Mouse (Mus musculus) large intestine, adult 2 months (tissue): ENCODE data around the gene Ccdc189. TPM values are rescaled to one million over a fixed set of nuclear protein-coding genes. Genes with fewer than 3 reads are reported as not detected.
"Not testable (repeated sequence)": the region's sequence is repeated elsewhere in the genome, so short reads cannot be mapped to it uniquely, and the experiment has no call there.

ENCODE experiments used
- DNase-seq: peaks from one replicate; pipeline ENCODE4 v3.0.0-alpha.2; 2012; ENCODE audit warnings: low read depth, low spot score
- WGBS: fragments of 180-500 bp; shearing (Covaris S2); methylation state at CpG from one replicate; pipeline ENCODE4 v1.1.7; 2018; 5-methylcytosine and 5-hydroxymethylcytosine counted together
- polyA plus RNA-seq: library from polyadenylated mRNA; depleted of rRNA; stranded (reverse); fragments of >200 nt; gene quantifications from 2 replicates; pipeline ENCODE4 v1.2.3, GENCODE M21; 2012; rRNA removed

Ccdc189 gene
- polyA plus RNA-seq: 1.3 and 1.4 TPM in 2 replicates

DNA sequence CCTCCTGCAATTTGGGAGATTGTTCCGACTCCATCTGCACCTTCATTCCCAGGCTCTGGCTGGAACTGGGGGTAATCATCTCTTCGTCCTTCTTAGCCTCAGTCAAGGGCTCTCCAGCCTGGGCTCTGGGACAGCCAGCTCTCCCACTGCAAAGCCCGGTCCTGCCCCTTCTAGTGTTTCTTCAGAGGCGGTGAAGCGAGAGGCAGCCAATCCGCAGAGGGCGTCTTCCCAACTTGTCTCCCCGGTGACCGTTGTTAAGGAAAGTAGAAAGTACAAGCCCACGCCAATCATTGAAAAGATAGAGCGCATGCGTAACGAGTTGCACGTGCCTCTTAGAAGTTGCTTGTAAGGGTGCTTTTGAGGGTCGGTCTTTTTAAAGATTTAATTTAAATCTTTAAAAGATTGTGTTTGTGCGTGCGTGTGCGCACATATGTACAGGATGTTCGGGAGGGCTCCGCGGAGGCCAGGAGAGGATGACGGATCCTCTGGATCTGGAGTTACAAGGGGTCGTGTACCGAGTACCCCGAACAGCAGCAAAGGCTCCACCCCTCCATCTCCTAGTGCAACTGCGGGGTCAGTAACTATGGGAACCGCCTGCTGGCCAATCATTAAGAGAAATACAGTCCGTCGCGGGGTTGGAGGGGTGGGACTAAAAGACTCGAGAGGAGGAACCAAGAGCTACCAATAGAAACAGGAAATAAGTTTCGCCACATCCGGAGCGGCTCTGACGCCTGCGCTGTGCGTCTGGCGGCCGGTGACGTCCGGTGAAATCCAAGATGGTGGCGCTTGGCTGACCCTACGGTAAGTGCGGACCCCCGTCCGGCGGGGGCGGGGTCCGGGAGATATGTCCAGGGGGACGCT lies at the start of gene Ccdc189, which contains the start of gene Rnf40:
TSS of gene Ccdc189 (minus strand) at position 585 of the 861 bp plus-strand sequence.
TSS of gene Rnf40 (plus strand) at position 757 of the 861 bp plus-strand sequence.
- peak; percentile 97 for DNase-seq
- 1% methylated on average over 50 of the region's 50 CpGs for WGBS

DNA sequence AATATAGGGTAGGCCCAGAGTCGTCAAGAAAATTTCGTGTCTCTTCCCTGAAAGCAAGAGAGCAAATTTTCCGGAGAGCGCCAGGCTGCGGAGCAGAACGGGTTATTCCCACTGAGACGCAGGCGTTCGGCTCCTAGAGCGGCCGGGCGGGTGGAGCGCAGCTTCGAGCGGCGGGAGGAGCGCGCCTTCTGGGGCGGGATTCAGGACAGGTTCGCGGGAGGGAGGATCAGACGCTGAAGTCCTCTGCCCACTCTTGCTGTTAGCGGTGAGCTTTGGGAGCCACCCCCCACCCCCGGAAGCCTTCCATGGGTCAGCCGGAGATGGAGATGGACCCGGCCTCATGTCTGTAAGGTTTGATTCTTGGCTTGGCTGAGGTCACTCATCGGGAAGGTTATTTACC lies 48.6 kb upstream of the Ccdc189 start:
- no peak for DNase-seq
- WGBS: under 1% methylated on average over 27 of the region's 27 CpGs

- WGBS: 83% methylated on average over 4 of the region's 4 CpGs
- no peak for DNase-seq
Measured at GRCm38 (mm10) chr7:127631416-127631815, 43.0 kb upstream of the Ccdc189 start.

GRCm38 (mm10) chr7:127628646-127629045 lies 40.3 kb upstream of the Ccdc189 start:
- 75% methylated on average over 5 of the region's 5 CpGs for WGBS
- DNase-seq: no peak

- WGBS: 85% methylated on average over 4 of the region's 4 CpGs
- no peak for DNase-seq
Measured at GRCm38 (mm10) chr7:127626471-127626870, 38.1 kb upstream of the Ccdc189 start.

- DNase-seq: no peak
- 96% methylated on average over 7 of the region's 7 CpGs for WGBS
Measured at GRCm38 (mm10) chr7:127626039-127626438, 37.6 kb upstream of the Ccdc189 start.

DNA sequence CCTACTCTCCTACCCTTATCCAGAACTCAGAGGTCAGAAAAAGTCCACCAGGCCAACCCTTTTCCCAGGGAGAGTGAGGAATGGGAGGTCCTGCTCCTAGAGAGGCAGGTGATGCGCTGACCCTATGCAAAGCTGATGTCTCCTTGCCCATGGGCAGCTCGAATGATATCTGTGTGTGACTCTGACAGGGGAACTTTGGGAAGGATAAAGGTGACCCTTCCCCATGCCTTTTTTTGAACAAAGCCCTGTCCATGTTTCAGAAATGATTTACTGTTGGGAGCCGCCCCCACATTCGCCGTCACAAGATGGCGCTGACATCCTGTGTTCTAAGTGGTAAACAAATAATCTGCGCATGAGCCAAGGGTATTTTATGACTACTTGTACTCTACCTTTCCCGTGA lies 30.0 kb upstream of the Ccdc189 start:
- DNase-seq: not testable (repeated sequence)
- WGBS: 87% methylated on average over 7 of the region's 8 CpGs

DNA sequence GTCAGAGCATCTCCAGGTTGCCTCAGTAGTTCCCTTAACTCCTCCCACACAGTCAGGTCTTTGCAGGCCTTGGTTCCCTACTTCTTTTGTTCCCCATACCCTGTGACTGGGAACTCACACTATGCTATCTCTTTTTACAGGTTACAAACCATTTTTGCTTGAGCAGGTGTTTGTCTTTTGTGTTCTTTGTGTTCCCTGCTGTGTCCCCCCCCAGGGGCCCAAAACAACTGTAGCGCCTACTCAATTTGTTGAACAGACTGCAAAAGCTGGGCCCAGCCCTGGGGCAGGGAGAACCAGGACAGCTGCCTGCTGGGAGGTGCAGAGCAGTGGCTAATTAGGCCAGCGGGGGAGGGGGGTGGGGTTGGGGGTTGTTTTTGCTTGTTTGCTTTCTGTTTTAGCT lies 29.6 kb upstream of the Ccdc189 start:
- no peak for DNase-seq
- whole genome bisulfite sequencing: 81% methylated on average over 2 of the region's 2 CpGs

DNA sequence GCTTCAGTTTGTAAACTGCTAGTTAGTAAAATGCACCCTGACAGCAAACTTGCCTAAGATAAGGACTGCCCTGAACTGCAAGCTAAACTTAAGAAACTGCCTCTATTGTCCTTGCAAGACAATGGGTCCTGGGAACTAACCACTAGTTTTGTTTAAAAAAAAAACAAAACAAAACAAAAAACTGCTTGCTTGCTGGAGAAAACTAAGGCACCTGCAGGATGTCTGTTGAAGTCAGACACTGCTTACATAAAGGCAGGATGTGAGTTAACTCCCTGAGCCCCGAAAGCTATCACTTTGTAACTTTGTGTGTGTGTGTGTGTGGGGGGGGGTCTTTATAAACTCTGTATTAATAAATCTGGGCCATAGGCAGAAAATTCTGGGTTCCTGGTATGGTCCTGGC lies 28.5 kb upstream of the Ccdc189 start:
- DNase-seq: no peak
- 68% methylated on average over 1 of the region's 1 CpGs for WGBS

DNA sequence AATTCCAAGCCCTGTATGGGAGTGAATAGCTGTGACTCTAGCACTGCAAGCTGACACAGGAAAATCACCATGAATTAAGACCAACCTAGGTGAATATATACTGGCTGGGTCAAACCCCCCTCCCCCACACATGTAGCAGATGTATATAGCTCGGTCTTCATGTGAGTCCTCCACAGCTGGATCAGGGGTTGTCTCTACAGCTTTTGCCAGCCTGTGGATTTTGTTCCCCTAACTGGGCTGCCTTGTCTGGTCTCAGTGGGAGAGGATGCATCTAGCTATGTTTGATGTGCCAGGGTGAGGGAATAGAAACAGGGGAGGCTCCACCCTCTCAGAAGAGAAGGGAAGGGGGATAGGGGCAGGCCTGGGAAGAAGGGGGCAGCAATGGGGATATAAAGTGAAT lies 27.9 kb upstream of the Ccdc189 start:
- WGBS: 56% methylated on average over 1 of the region's 1 CpGs
- DNase-seq: no peak

DNA sequence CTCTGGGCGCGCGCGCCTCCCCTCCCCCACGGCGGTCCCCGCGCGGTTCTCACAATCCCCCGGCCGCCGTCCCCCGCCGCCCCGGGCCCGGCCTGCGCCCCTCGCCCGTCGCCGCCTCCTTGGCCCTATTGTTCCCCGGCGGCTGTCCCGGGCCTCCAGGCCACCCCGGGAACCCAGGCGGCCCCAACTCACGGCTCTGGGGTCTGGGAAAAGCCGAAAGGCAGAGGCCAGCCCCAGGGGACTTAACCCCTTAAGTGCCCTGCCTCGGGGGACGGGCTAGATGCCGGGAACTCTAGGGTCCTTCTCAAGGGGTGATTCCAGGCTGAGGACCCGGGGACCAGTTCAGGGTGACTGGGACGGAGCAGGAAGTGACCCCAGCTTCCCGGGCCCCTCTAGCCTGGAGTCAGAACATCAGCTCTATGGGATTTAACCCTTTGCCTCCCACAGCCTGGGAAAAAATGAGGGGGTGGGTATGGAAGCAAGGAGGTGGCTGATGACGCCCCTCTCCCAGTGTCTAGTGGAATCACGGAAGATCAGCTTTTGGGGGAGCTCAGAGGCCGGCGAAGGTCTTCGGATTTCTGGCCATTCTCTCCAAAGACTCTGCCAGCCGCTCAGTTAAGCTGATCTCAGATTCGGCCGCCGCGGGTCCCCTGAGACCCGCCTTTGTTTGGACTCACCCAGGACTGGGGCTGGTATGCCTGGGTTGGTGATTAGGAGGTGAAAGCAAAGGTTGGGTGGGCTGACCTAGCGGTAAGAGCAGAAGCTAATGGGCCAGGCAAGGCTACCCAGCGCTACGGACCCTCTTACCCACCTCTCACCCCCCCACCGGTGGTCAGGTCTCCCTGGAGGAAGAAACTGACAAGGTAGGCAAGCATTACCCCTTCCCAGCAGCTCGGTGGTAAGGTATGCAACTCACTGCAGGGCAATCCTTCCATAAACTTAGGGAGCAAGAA lies 26.8 kb upstream of the Ccdc189 start, which contains the start of gene Zfp629:
TSS of gene Zfp629 (minus strand) at position 907 of the 953 bp plus-strand sequence.
- 1% methylated on average over 50 of the region's 50 CpGs for WGBS
- peak; percentile 29 for DNase-seq

GRCm38 (mm10) chr7:127614511-127614890 lies 26.1 kb upstream of the Ccdc189 start:
- DNase-seq: no peak
- WGBS: 2% methylated on average over 43 of the region's 44 CpGs

- WGBS: 21% methylated on average over 8 of the region's 8 CpGs
- DNase-seq: no peak
Measured at GRCm38 (mm10) chr7:127614091-127614490, 25.7 kb upstream of the Ccdc189 start.

DNA sequence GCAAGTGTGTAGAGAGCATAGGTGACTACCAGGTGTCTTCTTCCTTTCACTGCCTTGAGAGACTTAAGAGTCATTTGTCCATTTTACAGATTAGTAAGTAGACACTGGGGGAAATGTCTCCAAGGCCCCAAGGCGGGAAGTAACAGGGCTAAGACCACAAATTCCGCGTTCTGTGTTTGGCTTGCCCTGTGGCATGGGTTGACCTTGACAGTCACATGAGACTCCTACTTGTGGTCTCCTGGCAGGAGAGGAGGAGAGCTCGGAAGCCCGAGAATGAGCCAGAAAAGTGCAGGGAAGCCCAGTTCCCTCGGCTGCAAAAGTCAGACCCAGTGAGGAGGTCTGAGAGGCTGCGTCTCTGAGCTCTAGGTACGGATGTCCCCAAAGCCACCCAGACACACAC lies 25.1 kb upstream of the Ccdc189 start:
- WGBS: 90% methylated on average over 8 of the region's 8 CpGs
- no peak for DNase-seq

DNA sequence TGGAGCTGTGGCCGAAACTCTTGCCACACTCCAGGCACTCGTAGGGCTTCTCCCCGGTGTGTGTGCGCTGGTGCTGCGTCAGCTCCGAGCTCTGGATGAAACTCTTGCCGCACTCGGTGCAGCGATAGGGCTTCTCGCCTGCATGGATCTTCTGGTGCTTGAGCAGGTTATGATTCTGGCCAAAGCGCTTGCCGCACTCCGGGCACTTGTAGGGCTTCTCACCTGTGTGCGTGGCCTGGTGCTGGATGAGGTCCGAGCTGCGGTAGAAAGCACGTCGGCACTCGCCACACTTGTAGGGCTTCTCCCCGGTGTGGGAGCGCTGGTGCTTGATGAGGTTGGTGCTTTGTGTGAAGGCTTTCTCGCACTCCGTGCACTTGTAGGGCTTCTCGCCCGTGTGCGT lies 23.2 kb upstream of the Ccdc189 start:
- WGBS: 96% methylated on average over 26 of the region's 26 CpGs
- DNase-seq: no peak

DNA sequence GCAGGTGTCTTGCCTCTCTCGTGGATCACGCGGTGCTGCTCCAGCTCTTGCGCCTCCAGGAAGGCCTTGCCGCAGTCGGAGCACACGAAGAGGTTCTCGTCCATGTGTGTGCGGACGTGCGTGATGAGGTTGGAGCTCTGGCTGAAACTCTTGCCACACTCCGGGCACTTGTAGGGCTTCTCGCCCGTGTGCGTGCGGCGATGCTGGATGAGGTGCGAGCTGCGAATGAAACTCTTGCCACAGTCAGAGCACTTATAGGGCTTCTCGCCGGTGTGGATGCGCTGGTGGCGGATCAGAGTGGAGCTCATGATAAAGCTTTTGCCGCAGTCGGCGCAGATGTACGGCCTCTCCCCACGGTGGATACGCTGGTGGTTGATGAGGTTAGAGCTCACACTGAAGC lies 22.6 kb upstream of the Ccdc189 start:
- 96% methylated on average over 29 of the region's 29 CpGs for WGBS

DNA sequence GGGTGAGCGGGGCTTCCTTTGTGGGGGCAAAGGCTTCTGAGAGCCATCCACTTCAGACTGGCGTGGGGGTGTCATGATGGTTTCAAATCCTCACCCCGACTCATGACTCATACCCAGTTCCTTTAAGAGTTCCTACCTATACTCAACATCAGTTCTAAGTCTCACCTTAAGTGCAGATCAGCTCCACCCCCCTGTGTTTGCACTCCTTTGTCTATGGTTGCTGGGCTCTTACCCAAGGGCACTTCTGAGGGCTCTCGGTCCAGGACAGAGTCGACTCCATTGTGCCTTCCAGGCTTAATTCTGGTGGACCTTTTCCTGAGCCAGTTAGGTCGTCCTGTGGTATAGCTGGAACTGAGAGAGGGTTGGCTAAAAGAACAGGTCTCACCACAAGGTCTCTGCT lies 18.8 kb upstream of the Ccdc189 start:
- WGBS: 72% methylated on average over 6 of the region's 6 CpGs
- no peak for DNase-seq

More for the DNA sequence above, 22.6 kb upstream of the Ccdc189 start:
- DNase-seq: no peak

DNA sequence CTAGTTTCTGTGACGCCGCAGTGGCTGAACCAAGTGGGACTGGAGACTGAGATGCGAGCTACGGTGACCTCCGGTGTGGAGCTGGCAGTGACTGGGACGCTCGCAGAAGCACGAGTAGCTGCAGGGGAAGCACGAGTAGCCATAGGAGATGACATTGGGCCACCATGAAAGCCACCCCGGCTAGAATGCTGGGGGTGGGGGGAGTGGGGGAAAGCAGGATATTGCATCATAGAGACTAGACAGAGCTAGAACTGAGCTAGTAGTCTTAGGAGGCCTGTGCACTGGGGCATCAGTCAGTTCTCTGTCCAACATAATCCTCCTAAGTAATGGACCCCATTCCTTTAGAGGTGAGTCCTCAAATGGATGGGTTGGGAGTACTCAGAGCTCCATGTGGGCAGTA lies 15.9 kb upstream of the Ccdc189 start:
- no peak for DNase-seq
- WGBS: 86% methylated on average over 10 of the region's 10 CpGs

- WGBS: 95% methylated on average over 2 of the region's 2 CpGs
- no peak for DNase-seq
Measured at GRCm38 (mm10) chr7:127602903-127603302, 14.5 kb upstream of the Ccdc189 start.

DNA sequence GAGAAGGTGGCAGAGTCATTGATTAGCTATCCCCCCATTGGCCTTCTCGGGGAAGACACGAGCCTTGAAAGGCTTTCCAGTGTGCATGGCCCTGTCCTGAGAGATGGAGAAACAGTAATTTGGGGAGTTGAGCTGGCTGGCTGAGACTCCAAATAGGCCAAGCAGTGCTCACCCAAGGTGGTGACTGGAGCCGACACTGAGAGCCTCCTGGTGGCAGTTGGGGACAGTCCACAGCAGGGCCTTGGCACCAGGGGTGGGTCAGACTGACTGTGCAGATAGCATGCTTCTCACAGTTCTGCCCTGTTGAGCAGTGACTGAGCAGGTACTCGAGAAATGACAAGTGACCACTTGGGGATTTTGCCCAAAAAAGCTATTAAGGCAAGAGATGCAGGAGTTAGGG lies 13.3 kb upstream of the Ccdc189 start:
- 80% methylated on average over 4 of the region's 4 CpGs for WGBS
- no peak for DNase-seq
